Mouse (Mus musculus) embryonic fibroblast, embryonic 13.5 days (primary cell): Measurements from ENCODE around the gene Fndc9. TPM values are rescaled to one million over a fixed set of nuclear protein-coding genes. Genes with fewer than 3 reads are reported as not detected.

Experiments
- H3K27ac ChIP-seq: 2 replicates; pipeline ENCODE4 v1.5.1; 2012; ENCODE audit warnings: low read length, control low read depth, inconsistent platforms; ENCODE audit not compliant: insufficient read depth
- H3K4me1 ChIP-seq: 2 replicates; pipeline ENCODE4 v1.6.1; 2011; ENCODE audit warnings: low read length; ENCODE audit not compliant: control insufficient read depth, insufficient read depth
- H3K4me3 ChIP-seq: 2 replicates; pipeline ENCODE4 v1.5.1; 2011; ENCODE audit warnings: mild to moderate bottlenecking, control low read depth, low read length; ENCODE audit not compliant: insufficient read depth
- CTCF ChIP-seq: IDR thresholded peaks from 2 replicates; pipeline ENCODE4 v1.5.1; 2011; ENCODE audit warnings: mild to moderate bottlenecking, control low read depth, low read length, moderate library complexity, borderline replicate concordance; ENCODE audit not compliant: insufficient read depth
- POLR2A ChIP-seq: IDR thresholded peaks from 2 replicates; pipeline ENCODE4 v1.6.1; 2011; ENCODE audit warnings: low read depth, mild to moderate bottlenecking, control low read depth, low read length, moderate library complexity
- polyA plus RNA-seq: library from polyadenylated mRNA; stranded (reverse); fragments of >200 nt; gene quantifications from 2 replicates; pipeline ENCODE4 v1.2.4, GENCODE M21; 2011; ENCODE audit warnings: low read depth; ENCODE audit not compliant: missing spikeins, insufficient read length

Gene Fndc9
- polyA plus RNA-seq, 1 experiment: not detected

- TF ChIP-seq CTCF (peak; percentile 95), POLR2A (no peak)
- H3K4me3 ChIP-seq: no peak overlapping the region
- H3K27ac ChIP-seq: no peak overlapping the region
- no peaks in the 10 kb centered on the region for H3K4me1 ChIP-seq
Observed at GRCm38 (mm10) chr11:46251994-46252393, 16.7 kb downstream of the Fndc9 start.

- Histone ChIP-seq H3K27ac (no peak overlapping the region), H3K4me1 (no peaks in the 10 kb centered on the region), H3K4me3 (no peak overlapping the region)
- TF ChIP-seq POLR2A (no peak), CTCF (no peak)
Observed at GRCm38 (mm10) chr11:46255291-46255690, 20.0 kb downstream of the Fndc9 start.

GRCm38 (mm10) chr11:46258207-46258606 lies 22.9 kb downstream of the Fndc9 start:
- Histone ChIP-seq H3K4me3 (no peak overlapping the region), H3K4me1 (no peaks in the 10 kb centered on the region), H3K27ac (no peak overlapping the region)
- TF ChIP-seq CTCF: peak; percentile 26; the same call in 1 of the 2 replicates
- no peak for TF ChIP-seq POLR2A

- H3K4me1 ChIP-seq: no peaks in the 10 kb centered on the region
- no peak overlapping the region for H3K4me3 ChIP-seq
- TF ChIP-seq CTCF (no peak), POLR2A (no peak)
- H3K27ac ChIP-seq: no peak overlapping the region
Observed at GRCm38 (mm10) chr11:46258749-46259148, 23.4 kb downstream of the Fndc9 start.

DNA sequence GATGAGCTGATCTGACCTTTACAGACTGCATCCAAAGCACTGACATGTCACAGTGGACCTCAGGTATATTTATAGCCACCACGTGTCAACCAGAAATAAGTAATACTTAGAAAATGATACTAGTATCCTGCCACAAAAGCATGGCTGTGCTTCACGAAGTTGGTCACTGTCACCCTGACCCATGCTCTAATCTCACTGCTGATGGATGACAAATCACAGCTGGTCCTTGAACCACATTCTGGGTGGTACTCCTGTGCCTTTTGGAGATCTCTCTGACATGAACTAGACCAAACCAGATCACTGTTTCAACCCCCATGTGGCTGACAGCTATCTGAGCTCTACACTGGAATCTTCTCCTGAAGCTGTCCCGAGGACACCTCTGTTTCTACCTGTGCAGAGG lies 27.5 kb downstream of the Fndc9 start:
- TF ChIP-seq POLR2A: no peak
- no peak for TF ChIP-seq CTCF
- Histone ChIP-seq H3K4me1 (0 out of 2 replicates have a peak, but pooled peaks cover 2% of the 10 kb centered on the region), H3K27ac (no peak overlapping the region), H3K4me3 (no peak overlapping the region)

DNA sequence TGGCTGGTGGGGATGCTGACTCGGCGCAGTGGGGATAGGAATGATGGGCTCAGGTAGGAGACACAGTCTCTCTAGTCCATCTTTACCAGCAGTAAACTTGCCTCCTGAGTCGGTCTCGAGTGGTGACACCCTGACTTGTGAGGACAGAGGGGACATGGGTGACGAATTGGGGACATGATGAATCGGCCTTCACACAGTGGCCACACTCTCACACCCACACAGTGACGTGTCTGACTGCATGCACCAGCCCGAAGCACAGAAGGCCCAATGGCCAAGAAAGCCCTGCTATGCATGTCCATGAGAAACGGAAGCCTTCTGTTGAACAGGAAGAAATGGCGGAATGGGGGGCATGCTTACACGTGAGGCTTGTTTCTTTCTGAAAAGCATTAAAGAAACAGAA lies 28.0 kb downstream of the Fndc9 start:
- Histone ChIP-seq H3K4me1 (0 out of 2 replicates have a peak, but pooled peaks cover 2% of the 10 kb centered on the region), H3K27ac (no peak overlapping the region), H3K4me3 (no peak overlapping the region)
- TF ChIP-seq POLR2A: no peak

DNA sequence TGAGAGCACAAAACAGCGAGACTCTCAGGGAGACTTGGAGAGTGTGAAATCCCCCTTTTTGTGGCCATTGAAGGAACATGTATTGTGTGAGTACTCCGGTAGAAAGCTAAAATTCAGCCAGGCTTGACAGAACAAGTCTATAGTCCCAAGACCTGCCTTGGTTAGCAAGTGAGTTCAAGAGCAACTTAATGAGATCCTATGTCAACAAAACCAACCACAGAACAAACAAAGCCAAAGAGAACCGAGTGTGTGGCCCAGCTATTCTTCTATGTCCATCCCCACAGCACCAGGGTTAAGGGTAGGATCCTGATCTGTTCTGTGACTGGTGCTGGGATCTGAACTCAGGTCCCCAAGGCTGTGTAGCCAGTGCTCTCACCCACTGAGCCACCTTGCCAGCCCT lies 29.3 kb downstream of the Fndc9 start:
- Histone ChIP-seq H3K4me1 (0 out of 2 replicates have a peak, but pooled peaks cover 2% of the 10 kb centered on the region), H3K4me3 (no peak overlapping the region), H3K27ac (no peak overlapping the region)
- no peak for TF ChIP-seq POLR2A
- TF ChIP-seq CTCF: no peak

DNA sequence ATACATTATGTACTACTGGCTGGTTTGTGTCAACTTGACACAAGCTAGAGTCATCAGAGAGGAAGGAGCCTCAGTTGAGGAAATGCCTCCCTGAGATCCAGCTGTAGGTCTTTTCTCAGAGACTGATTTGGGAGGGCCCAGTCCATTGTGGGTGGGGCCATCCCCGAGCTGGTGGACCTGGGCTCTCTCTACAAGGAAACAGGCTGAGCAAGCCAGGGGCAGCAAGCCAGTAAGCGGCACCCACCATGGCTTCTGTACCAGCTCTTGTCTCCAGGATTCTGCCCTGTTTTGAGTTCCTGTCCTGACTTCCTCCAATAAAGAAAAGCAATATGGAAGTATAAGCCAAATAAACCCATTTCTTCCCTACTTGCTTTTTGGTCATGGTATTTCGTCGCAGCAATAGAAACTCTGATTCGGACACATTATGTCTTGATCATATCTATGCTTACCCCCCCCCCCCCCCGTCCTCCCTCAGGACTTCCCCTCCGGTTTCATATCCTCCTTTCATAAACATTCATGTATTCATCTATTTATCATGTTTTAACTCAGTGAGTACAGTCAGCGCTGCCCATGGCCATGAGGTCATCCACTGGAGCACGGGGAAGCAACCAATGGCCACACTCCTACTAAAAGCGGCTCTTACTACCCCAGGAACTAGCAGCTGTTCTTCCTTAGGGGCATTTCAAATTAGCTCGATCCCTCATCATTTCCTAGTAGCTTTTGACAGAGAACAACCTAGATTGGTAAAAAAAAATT lies 29.9 kb downstream of the Fndc9 start:
- H3K27ac ChIP-seq: no peak overlapping the region
- H3K4me3 ChIP-seq: no peak overlapping the region
- TF ChIP-seq CTCF (no peak), POLR2A (no peak)
- 0 out of 2 replicates have a peak, but pooled peaks cover 2% of the 10 kb centered on the region for H3K4me1 ChIP-seq

DNA sequence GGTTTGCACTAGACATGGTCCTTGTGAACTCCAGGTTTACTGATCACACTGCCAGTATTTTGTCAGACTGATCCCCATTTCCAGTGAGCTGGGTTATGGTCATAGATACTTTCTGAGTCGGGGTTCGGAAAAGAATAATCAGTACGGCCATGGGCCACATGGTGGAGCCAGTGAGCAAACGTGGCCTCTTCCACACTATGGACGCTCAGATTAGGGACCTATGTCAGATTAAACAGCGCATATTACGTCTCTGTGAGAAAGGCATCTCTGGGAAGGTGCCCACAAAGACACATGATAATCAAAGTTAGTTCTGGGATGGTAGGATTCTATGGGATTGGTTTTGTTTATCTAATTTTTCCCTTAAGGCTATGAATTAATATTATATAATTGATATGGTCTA lies 33.7 kb downstream of the Fndc9 start:
- TF ChIP-seq CTCF (peak; percentile 64; the same call in 1 of the 2 replicates), POLR2A (no peak)
- Histone ChIP-seq H3K4me1 (0 out of 2 replicates have a peak, but pooled peaks cover 2% of the 10 kb centered on the region), H3K4me3 (no peak overlapping the region), H3K27ac (no peak overlapping the region)

DNA sequence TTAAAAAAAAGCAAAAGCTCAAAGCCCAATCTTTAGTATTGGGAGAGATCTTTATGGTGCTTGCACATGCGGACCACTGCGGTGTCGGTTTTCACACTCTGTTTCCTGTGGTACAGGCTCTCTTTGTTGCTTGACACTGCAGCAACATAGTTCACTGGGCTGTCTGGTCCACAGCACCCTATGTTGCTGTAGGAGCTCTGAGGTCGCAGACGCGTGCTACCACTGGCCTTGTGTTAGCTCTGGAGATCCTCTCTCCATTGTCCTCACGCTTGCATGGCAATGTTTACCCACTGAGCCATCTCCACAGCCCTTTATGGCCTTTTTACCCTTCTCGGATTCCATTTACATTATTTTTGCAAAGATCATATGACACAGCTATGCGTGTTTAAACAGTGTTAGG lies 34.1 kb downstream of the Fndc9 start:
- Histone ChIP-seq H3K27ac (no peak overlapping the region), H3K4me1 (0 out of 2 replicates have a peak, but pooled peaks cover 2% of the 10 kb centered on the region)

More for the DNA sequence above, 34.1 kb downstream of the Fndc9 start:
- H3K4me3 ChIP-seq: no peak overlapping the region
- TF ChIP-seq CTCF (no peak), POLR2A (no peak)
